Mouse (Mus musculus): Measurements from ENCODE around the gene Misp. TPM values are rescaled to one million over a fixed set of nuclear protein-coding genes. Genes with fewer than 3 reads are reported as not detected.

Misp gene
- under 1 TPM in 1 of 2 experiments, not detected in 1; 0.40 TPM for total RNA-seq (2021)
- long read RNA-seq, experiment 1 = 0 reads
- long read RNA-seq, experiment 2 = 0 reads

- DNase-seq = no peak
Measured at GRCm38 (mm10) chr10:79820782-79821181, at the start of gene Misp. Misp (plus strand) TSS chr10:79820989.

GRCm38 (mm10) chr10:79772320-79772719 lies 48.5 kb upstream of the Misp start:
- no peak for DNase-seq

GRCm38 (mm10) chr10:79773208-79773607 lies 47.6 kb upstream of the Misp start:
- DNase-seq = no peak

GRCm38 (mm10) chr10:79774486-79775279 lies 46.1 kb upstream of the Misp start:
- DNase-seq = no peak

- DNase-seq = no peak
Measured at GRCm38 (mm10) chr10:79777103-79777531, 43.7 kb upstream of the Misp start, which contains the start of gene Fstl3. Fstl3 (plus strand) TSS chr10:79777272.

- DNase-seq = no peak
Measured at GRCm38 (mm10) chr10:79778006-79778405, 42.8 kb upstream of the Misp start.

- DNase-seq = no peak
Measured at GRCm38 (mm10) chr10:79779193-79779592, 41.6 kb upstream of the Misp start.

- peak; percentile 96 for DNase-seq
Measured at GRCm38 (mm10) chr10:79779784-79780663, 40.8 kb upstream of the Misp start.

- DNase-seq = no peak
Measured at GRCm38 (mm10) chr10:79780664-79781015, 40.1 kb upstream of the Misp start.

GRCm38 (mm10) chr10:79781139-79781538 lies 39.6 kb upstream of the Misp start:
- DNase-seq = no peak

- DNase-seq = no peak
Measured at GRCm38 (mm10) chr10:79781956-79782355, 38.8 kb upstream of the Misp start.

- DNase-seq = no peak
Measured at GRCm38 (mm10) chr10:79783050-79783449, 37.7 kb upstream of the Misp start.

GRCm38 (mm10) chr10:79783920-79784800 lies 36.6 kb upstream of the Misp start:
- no peak for DNase-seq

- no peak for DNase-seq
Measured at GRCm38 (mm10) chr10:79788386-79789158, 32.2 kb upstream of the Misp start.

GRCm38 (mm10) chr10:79789581-79789980 lies 31.2 kb upstream of the Misp start:
- DNase-seq = no peak

- DNase-seq = no peak
Measured at GRCm38 (mm10) chr10:79790861-79791260, 29.9 kb upstream of the Misp start, which contains the start of gene Prss57. Prss57 (minus strand) TSS chr10:79790961.

- DNase-seq = no peak
Measured at GRCm38 (mm10) chr10:79792339-79793040, 28.3 kb upstream of the Misp start.

- peak; percentile 66 for DNase-seq
Measured at GRCm38 (mm10) chr10:79793051-79793737, 27.6 kb upstream of the Misp start, which contains the start of gene Palm. Palm (plus strand) TSS chr10:79793572.

- no peak for DNase-seq
Measured at GRCm38 (mm10) chr10:79793738-79794490, 26.9 kb upstream of the Misp start.
